Mouse (Mus musculus) NIH3T3 (cell line): ENCODE results near the gene Rsph6a.
A peak's percentile ranks its signal among the peaks of the same experiment; 100 is the strongest.

ENCODE experiments used
- DNase-seq: peaks from one replicate; pipeline ENCODE4 v3.0.0-alpha.2; 2012; ENCODE audit warnings: low read depth

The Rsph6a gene

DNA sequence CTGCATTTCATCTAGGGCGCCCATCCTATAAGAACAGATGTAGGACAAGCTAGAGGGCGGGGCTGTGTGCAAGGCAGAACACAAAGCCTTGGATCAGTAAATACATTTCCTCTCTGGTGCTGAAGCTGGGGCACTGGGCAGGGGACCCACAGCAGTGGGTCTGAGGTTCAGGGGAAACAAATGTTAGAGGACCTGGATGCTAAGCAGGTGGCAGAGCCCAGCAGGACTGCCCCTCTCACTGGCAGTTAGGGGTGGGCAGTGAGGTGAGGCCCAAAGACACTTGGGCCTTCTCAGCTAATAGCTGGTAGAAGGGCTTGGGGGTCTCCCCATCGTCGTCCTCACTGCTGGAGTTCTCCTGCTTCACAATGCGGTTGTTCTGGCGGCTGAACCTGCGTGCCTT, 44.3 kb downstream of the Rsph6a start:
- DNase-seq = no peak

DNA sequence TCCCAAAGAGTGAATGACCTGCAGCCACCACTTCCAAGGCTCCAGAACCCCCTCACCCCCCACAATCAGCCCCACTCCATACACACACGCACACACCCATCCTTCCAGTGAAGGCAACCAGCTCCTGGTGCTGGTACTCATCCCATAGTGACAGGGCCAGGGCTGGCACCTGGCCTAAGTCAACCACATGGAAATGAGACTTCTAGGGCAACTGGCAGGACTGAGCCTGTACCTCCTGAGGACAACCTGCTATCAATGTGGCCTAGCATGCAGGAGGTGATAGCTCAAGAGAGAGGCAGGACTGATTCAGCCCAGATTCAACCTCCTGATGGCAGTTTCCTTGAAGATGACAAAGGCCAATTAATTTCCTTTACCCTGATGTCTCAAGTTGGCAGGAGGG, 45.8 kb downstream of the Rsph6a start:
- no peak for DNase-seq

DNA sequence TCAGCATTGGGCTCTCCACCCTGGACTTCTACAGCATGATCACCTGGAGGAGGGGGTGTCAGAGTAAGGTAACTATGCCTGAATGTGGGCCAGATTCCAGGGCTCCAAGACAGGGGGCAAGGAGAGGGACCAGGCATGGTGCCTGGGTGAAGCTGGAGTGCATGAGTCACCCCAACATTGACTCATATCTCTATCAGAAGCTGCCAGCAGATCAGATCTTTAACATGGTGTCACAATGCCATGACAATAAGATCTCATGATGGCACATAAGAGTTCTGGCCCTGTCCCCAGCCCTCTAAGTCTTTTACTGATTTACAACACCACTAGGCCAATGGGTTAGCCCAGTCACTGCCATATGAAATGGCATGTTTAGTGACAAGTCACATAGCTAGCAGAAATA, 49.3 kb downstream of the Rsph6a start:
- DNase-seq = peak; percentile 30

DNA sequence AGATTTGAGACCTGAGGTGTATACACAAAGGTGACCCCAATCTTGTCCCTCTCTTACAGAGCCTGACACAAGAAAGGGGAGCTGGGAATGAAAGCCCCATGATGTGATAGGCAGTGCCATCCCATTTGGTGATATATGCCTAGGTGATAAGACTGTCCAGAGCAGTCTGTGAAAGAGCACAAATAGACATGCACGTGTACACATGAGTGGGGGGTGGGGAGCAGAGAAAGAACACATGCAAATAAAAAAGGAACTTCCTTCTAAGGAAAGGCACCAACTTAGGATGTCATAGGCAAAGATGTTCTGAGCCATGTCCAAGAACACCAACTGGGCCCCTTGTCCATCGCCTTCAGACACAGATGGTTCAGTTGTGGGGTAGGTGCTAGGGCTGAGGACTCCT, 50.0 kb downstream of the Rsph6a start:
- DNase-seq = no peak

DNA sequence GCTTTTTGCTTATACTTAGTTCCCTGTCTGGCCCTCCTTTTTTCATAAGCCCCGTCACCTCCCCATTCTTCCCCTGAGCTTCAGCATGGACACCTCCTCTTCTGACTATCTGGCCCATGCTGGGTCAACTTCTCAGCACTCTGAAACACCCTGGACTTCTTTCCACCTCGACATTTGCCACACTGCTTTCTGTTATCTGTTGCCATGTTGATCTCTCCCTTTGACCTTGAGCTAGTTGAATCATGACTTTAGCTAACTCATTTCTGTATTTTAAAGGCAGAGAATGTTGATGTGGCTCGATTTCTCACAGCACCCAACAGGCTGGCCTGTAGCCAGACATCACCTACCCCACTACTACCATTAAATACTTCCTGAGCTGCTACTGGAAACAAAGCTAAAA, 52.9 kb downstream of the Rsph6a start:
- DNase-seq = no peak

DNA sequence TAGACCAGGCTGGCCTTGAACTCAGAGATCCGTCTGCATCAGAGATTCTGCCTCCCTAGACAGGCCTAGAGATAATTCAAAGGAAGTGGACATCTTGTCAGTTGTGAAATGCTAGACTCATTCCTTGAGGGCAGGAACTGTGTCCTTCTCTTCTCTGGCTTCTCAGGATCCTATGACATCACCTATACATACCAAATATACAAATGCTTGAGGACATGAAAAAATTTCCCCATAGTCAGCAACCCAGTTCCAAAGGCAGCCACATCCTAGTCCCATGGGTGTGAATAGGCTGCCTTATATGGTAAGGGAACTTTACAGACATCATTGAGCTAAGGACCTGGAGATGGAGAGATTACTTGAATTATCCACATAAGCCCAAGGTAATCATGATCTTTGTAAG, 55.1 kb downstream of the Rsph6a start:
- DNase-seq = no peak

DNA sequence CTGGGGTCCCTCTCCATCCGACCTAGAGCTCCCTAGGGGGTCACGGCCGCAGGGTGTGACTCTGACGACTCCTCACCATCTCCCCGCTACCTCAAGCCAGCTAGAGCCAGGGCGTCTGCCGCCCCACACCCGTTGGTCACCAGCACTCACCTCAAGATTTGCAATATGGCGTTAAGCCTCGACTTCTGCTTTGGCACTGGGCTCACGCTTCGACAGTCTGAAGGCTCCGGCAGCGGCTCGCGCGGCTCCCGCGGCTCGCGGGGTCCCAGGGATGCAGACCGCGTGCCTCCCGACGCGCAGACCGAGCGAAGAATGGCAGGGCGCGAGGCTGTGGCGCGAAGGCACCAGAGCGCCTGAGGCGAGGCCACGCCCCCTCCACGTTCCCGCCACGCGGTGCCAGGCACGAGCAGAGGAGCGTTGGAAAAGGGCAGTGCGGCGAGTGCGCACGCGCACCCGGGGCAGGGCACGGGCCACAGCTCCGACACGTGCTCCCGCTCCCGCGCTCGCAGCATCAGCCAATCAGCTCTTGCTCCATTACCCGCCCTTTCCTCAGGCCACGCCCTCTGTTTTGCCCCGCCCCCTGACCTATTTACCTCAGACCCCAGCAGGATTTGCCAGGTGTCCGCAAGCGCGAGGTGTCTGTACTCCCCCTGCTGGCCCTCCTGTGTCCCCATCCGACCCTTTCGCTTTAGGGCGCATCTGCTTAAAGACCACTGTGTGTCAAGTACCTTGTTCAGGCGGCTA, 63.7 kb downstream of the Rsph6a start, which contains the start of gene Gm4969:
Gene Gm4969, minus strand, starts transcription at position 341 of the 744 bp plus-strand sequence.
- no peak for DNase-seq

DNA sequence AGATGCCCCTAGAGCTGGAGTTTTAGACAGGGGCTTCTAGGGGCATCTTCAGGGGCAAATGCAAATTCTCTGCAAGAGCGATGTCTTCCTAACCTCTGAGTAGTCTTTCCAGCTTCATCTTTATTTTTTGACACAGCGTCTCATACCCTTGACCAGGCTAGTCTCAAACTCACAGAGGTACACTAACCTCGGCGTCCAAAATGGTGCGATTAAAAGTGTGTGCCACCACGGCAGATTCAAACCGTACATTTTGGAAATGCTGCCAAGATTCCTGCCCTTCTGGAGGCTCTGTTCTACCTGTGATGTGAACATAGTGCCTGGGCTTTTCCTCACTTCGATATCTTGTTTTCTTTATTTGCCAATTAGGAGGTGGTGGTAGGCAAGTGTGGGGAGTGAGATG, 64.6 kb downstream of the Rsph6a start:
- DNase-seq = no peak

DNA sequence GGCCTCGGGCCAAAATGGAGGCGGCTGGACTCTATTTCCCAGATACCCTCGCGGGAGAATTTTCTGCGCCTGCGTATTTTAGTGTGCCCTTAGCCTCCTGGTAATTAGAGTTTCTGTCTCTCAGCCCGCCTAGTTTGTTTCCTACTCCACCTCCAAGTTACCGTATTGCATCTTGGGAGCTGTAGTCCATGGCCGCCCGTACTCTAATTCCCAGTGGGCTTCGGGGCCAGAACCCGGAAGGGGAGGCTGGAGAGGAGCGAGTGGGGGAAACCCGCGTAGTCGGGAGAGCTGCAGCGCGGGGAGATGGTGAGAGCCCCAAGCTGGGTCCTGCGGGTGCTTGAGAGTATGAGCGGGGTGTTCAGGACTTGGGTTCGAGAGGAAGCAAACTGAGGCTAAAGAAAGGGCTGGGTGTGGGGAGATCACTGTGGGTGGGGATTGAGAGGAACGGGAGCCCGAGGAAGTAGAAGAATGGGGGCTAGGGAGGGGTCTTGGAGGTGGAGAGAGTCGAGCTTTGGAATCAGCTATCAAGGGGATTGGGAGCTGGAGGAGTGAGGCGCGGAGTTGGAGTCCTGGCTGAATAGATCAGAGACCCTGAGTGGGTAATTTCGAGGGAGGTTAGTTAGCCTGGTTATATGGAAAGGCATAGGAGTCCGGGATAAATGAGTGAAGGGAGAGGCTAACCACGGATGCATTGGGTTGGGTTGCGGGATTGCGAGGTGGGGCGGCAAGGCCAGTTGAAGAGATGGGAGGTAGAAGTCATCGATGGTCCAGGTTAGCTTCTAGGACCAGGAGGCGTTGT, 65.3 kb downstream of the Rsph6a start, which contains the start of gene Fbxo46:
Gene Fbxo46, plus strand, starts transcription at position 229 of the 799 bp plus-strand sequence.
- peak; percentile 97 for DNase-seq

DNA sequence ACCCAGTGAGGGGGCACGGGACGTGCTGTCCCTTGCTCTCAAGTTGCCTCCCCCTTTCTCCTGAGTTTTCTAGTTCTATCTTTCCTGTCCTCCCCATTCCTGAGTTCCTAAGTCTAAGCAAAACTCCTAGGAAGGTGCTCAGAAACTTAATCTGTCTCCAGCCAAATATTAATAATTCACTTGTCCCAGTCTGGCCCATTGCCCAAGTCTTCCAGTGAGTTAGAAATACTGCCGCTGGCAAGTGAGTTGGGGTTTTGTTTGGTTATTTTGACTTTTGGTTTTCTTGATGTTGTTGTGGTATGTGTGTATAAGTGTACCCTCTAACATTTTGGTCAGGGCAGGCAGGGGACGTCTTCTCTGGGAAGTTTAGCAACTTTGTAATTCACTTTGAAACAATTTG, 67.2 kb downstream of the Rsph6a start:
- DNase-seq = no peak
